Comparison of ENCODE assay signal across 8 mouse cellular contexts in genomic region chr5:105718138-105718670, GRCm38 (mm10). TPM values are rescaled to one million over a fixed set of nuclear protein-coding genes. Genes with fewer than 3 reads are reported as not detected.
A peak's percentile ranks its signal among the peaks of the same experiment; 100 is the strongest.
DNase-seq lines count a peak whose midpoint lies in the region; ATAC-seq and TF ChIP-seq lines count a peak whose summit lies in the region.

No protein-coding gene starts in this region.

- no peak for TF ChIP-seq RAD21 in CH12.LX (IDR thresholded peaks at IDR 0.05; ENCODE audit: low read depth, low read length)

- H3K4me2 ChIP-seq in CH12.LX (ENCODE audit: insufficient read depth, low read depth, poor library complexity, severe bottlenecking): peak overlapping the region; percentile 73

- H3K27ac ChIP-seq in kidney, adult 2 months (ENCODE audit: insufficient read depth, low read depth, low read length): peak overlapping the region; percentile 65
- peak overlapping the region; percentile 80 for H3K27ac ChIP-seq in CH12.LX (ENCODE audit: insufficient read depth, low read depth)

- ATAC-seq in granulocyte monocyte progenitor cell, adult 5-6 weeks (replicated peaks; ENCODE audit: poor library complexity, severe bottlenecking): peak; percentile 80
- peak; percentile 82 for ATAC-seq in megakaryocyte, adult 5-6 weeks (ENCODE audit: poor library complexity, severe bottlenecking)

- H3K4me1 ChIP-seq in kidney, adult 2 months (ENCODE audit: control insufficient read depth, insufficient read depth, low read length): peaks cover 44% of the 10 kb centered on the region
- H3K4me1 ChIP-seq in CH12.LX (ENCODE audit: control insufficient read depth in 1 of 2, insufficient read depth in 2 of 2): peaks cover 16 to 72% of the 10 kb centered on the region in 2 experiments

- 0 out of 2 replicates have a peak, but pooled peaks have one; percentile 43 for TF ChIP-seq EP300 in CH12.LX (IDR thresholded peaks at IDR 0.05; ENCODE audit: low read length)

- H3K4me3 ChIP-seq in kidney, adult 2 months (ENCODE audit: insufficient read depth, low read depth, low read length): no peak overlapping the region
- H3K4me3 ChIP-seq in CH12.LX (replicated peaks in 1 of 3; ENCODE audit: low read depth in 2 of 3, low read length in 2 of 3, poor library complexity in 1 of 3): peak overlapping the region in 1 of 3 experiments; percentile 2

- DNase-seq in kidney, adult 2 months: peak; percentile 66
- no peak for DNase-seq in kidney, postnatal 36 days
- peak; percentile 71 for DNase-seq in CH12.LX (ENCODE audit: extremely low read depth)
- DNase-seq in thymus, postnatal 36 days: no peak
- DNase-seq in adrenal gland, adult 8-10 months: no peak
- DNase-seq in frontal cortex, postnatal 10 days (ENCODE audit: low spot score in 2 of 2): no peak

- TF ChIP-seq POLR2A in kidney, adult 2 months (IDR thresholded peaks at IDR 0.05; ENCODE audit: low read depth, low read length): no peak
- TF ChIP-seq POLR2A in CH12.LX (IDR thresholded peaks at IDR 0.05; ENCODE audit: low read depth, low read length): peak; percentile 29; the same call in 1 of the 2 replicates

- H3K9ac ChIP-seq in CH12.LX (ENCODE audit: insufficient read depth, low read depth): no peak overlapping the region

- in situ Hi-C loops in CH12.LX (cut with MboI; ENCODE audit: low pct_ligation_motif_present, low pct_unique_long_range_greater_than_20kb, low sequenced_read_pairs): no loop called here

- dilution Hi-C loops in CH12.LX (cut with MboI; ENCODE audit: extremely low pct_ligation_motif_present, extremely low pct_unique_long_range_greater_than_20kb, low sequenced_read_pairs): no loop called here

- H3K27me3 ChIP-seq in kidney, adult 2 months (replicated peaks; ENCODE audit: control insufficient read depth, insufficient read depth, low read length): no peaks in the 10 kb centered on the region
- no peaks in the 10 kb centered on the region for H3K27me3 ChIP-seq in CH12.LX (replicated peaks)

- 25% methylated on average over 11 of the region's 11 CpGs for WGBS in kidney, adult 2 months

- H3K9me3 ChIP-seq in CH12.LX (replicated peaks; ENCODE audit: low read length): peaks cover 4% of the 10 kb centered on the region

- H3K79me2 ChIP-seq in CH12.LX (replicated peaks; ENCODE audit: control insufficient read depth, extremely low read depth, insufficient read depth, poor library complexity, severe bottlenecking): peaks cover 75% of the 10 kb centered on the region

- TF ChIP-seq CTCF in kidney, adult 2 months (conservative IDR thresholded peaks at IDR 0.05; ENCODE audit: insufficient read depth, insufficient read length, low read depth, low read length): no peak
- no peak for TF ChIP-seq CTCF in CH12.LX (conservative IDR thresholded peaks at IDR 0.05 in 1 of 2, IDR thresholded peaks at IDR 0.05 in 1 of 2; ENCODE audit: low read depth in 2 of 2, low read length in 2 of 2)

- no peaks in the 10 kb centered on the region for H3K36me3 ChIP-seq in kidney, adult 2 months (ENCODE audit: control insufficient read depth, insufficient read depth, low read length)
- H3K36me3 ChIP-seq in CH12.LX (replicated peaks in 1 of 2; ENCODE audit: control insufficient read depth in 1 of 2, insufficient read depth in 1 of 2, low read length in 1 of 2): peaks cover 44 to 79% of the 10 kb centered on the region in 2 experiments

TF ChIP-seq in CH12.LX, 34 proteins besides CTCF, POLR2A, EP300 and RAD21:
- TF ChIP-seq GABPA (IDR thresholded peaks at IDR 0.05; ENCODE audit: insufficient replicate concordance, low read depth, low read length) (no peak), IRF4 (IDR thresholded peaks at IDR 0.05; ENCODE audit: low read depth, low read length) (peak; percentile 79), MXI1 (IDR thresholded peaks at IDR 0.05; ENCODE audit: low read depth, low read length) (no peak), KAT2A (IDR thresholded peaks at IDR 0.05; ENCODE audit: insufficient replicate concordance, low read length) (0 out of 2 replicates have a peak, but pooled peaks have one; percentile 8), SMC3 (IDR thresholded peaks at IDR 0.05; ENCODE audit: low read depth, low read length) (no peak), RCOR1 (conservative IDR thresholded peaks at IDR 0.05; ENCODE audit: low read depth, low read length) (peak; percentile 69; the same call in 1 of the 2 replicates), JUN (IDR thresholded peaks at IDR 0.05; ENCODE audit: insufficient read depth, low read depth, low read length) (no peak), NRF1 (IDR thresholded peaks at IDR 0.05; ENCODE audit: low read depth, low read length) (no peak), SIN3A (IDR thresholded peaks at IDR 0.05; ENCODE audit: low read length) (peak; percentile 84; the same call in 1 of the 2 replicates), MAFK (IDR thresholded peaks at IDR 0.05; ENCODE audit: insufficient replicate concordance, low read length) (0 out of 2 replicates have a peak, but pooled peaks have one; percentile 14), MAX (IDR thresholded peaks at IDR 0.05; ENCODE audit: low read length) (peak; percentile 62; the same call in 1 of the 2 replicates), HCFC1 (IDR thresholded peaks at IDR 0.05; ENCODE audit: low read depth, low read length) (peak; percentile 40; the same call in 1 of the 2 replicates), PAX5 (IDR thresholded peaks at IDR 0.05; ENCODE audit: low read length) (no peak), ETS1 (conservative IDR thresholded peaks at IDR 0.05; ENCODE audit: low read depth, low read length) (peak; percentile 72), USF2 (conservative IDR thresholded peaks at IDR 0.05; ENCODE audit: low read depth, low read length) (no peak), USF1 (IDR thresholded peaks at IDR 0.05; ENCODE audit: low read depth, low read length) (no peak), TBP (conservative IDR thresholded peaks at IDR 0.05; ENCODE audit: low read depth, low read length) (0 out of 2 replicates have a peak, but pooled peaks have one; percentile 39), ZMIZ1 (IDR thresholded peaks at IDR 0.05; ENCODE audit: low read depth, low read length) (0 out of 2 replicates have a peak, but pooled peaks have one; percentile 37), UBTF (IDR thresholded peaks at IDR 0.05; ENCODE audit: low read depth, low read length) (no peak), BHLHE40 (IDR thresholded peaks at IDR 0.05; ENCODE audit: low read depth, low read length) (peak; percentile 71), MAZ (IDR thresholded peaks at IDR 0.05; ENCODE audit: low read depth, low read length) (no peak), POLR2AphosphoS2 (IDR thresholded peaks at IDR 0.05; ENCODE audit: low read depth, low read length) (no peak), CHD2 (IDR thresholded peaks at IDR 0.05; ENCODE audit: low read length) (no peak), ZKSCAN1 (IDR thresholded peaks at IDR 0.05; ENCODE audit: borderline replicate concordance, low read depth, low read length) (no peak), ELF1 (IDR thresholded peaks at IDR 0.05; ENCODE audit: low read depth, low read length) (peak; percentile 52; the same call in 1 of the 2 replicates), MYC (IDR thresholded peaks at IDR 0.05; ENCODE audit: low read depth, low read length) (no peak), CHD1 (IDR thresholded peaks at IDR 0.05; ENCODE audit: low read depth, low read length) (no peak), NELFE (IDR thresholded peaks at IDR 0.05; ENCODE audit: low read depth, low read length) (no peak), ZNF384 (IDR thresholded peaks at IDR 0.05; ENCODE audit: low read depth, low read length) (0 out of 2 replicates have a peak, but pooled peaks have one; percentile 18), TCF12 (IDR thresholded peaks at IDR 0.05; ENCODE audit: low read depth, low read length) (peak; percentile 59), JUND (conservative IDR thresholded peaks at IDR 0.05; ENCODE audit: low read depth, low read length) (no peak), ZC3H11A (IDR thresholded peaks at IDR 0.05; ENCODE audit: low read depth, low read length) (no peak), E2F4 (IDR thresholded peaks at IDR 0.05; ENCODE audit: insufficient replicate concordance, low read depth, low read length) (no peak), MEF2A (IDR thresholded peaks at IDR 0.05; ENCODE audit: borderline replicate concordance, low read depth, low read length) (peak; percentile 82)

RNA-seq across cellular contexts. Expression of gene Lrrc8d, which starts 18.4 kb away (rescaled TPM):
- 34.4 and 35.4 TPM in 2 replicates for polyA plus RNA-seq in kidney, adult 2 months (2012; rRNA removed)
- total RNA-seq in CH12.LX (2012; rRNA removed): 15.9 and 16.6 TPM in 2 replicates
- total RNA-seq in CH12.LX (2014; rRNA removed): 5.2 and 7.0 TPM in 2 replicates
- 26.1 and 29.2 TPM in 2 replicates for polyA plus RNA-seq in CH12.LX (2012; ENCODE audit: insufficient read length, low read depth)
- 44.6 and 45.0 TPM in 2 replicates for total RNA-seq in granulocyte monocyte progenitor cell, adult 5-6 weeks (2014; fragmentation: Nextera tagmentation)
- 15.5 and 15.7 TPM in 2 replicates for total RNA-seq in granulocyte monocyte progenitor cell, adult 5-6 weeks (2017)
- 79.7 and 88.1 TPM in 2 replicates for total RNA-seq in megakaryocyte, adult 5-6 weeks (2015)
- 38.6 and 50.0 TPM in 2 replicates for total RNA-seq in megakaryocyte, adult 5-6 weeks (2017)
- 100 to 1,000 TPM; 129 to 144 (median 136) TPM for total RNA-seq in adrenal gland, adult 8-10 months (2022)

Comparison
In these comparisons a context has a peak if more than half of its experiments do, and no peak if none do; other contexts are left out.
1. DNase-seq: peak in kidney, adult 2 months (single experiment) and CH12.LX (single experiment); none in kidney, postnatal 36 days (0 of 2), thymus, postnatal 36 days (0 of 2), adrenal gland, adult 8-10 months (single experiment) and frontal cortex, postnatal 10 days (0 of 2).